Mouse (Mus musculus) heart, embryonic 11.5 days (tissue): ENCODE measurements around the gene Ube2d2b. TPM values are rescaled to one million over a fixed set of nuclear protein-coding genes. Genes with fewer than 3 reads are reported as not detected.

ENCODE experiments used
- ATAC-seq: fragments of 200-750 bp; cut with Nextera tagmentation; replicated peaks from 2 replicates; pipeline ENCODE4 v1.8.0; 2017; ENCODE audit warnings: moderate library complexity; ENCODE audit not compliant: insufficient number of reproducible peaks, low FRiP score, low TSS enrichment
- H3K27ac ChIP-seq: fragments of 300-500 bp; sonication (generic); 2 replicates; pipeline ENCODE4 v1.5.1; 2014; ENCODE audit warnings: mild to moderate bottlenecking, low read depth, low read length
- H3K27me3 ChIP-seq: fragments of 300-500 bp; sonication (generic); 2 replicates; pipeline ENCODE4 v1.6.1; 2014; ENCODE audit warnings: mild to moderate bottlenecking, low read length, mixed read lengths; ENCODE audit not compliant: control insufficient read depth, insufficient read depth
- H3K36me3 ChIP-seq: fragments of 300-500 bp; sonication (generic); 2 replicates; pipeline ENCODE4 v1.6.1; 2014; ENCODE audit warnings: mild to moderate bottlenecking, low read length, moderate library complexity, mixed read lengths; ENCODE audit not compliant: control insufficient read depth, insufficient read depth
- H3K4me1 ChIP-seq: fragments of 300-500 bp; sonication (generic); 2 replicates; pipeline ENCODE4 v1.6.1; 2014; ENCODE audit warnings: low read length; ENCODE audit not compliant: control insufficient read depth, insufficient read depth
- H3K4me2 ChIP-seq: fragments of 300-500 bp; sonication (generic); 2 replicates; pipeline ENCODE4 v1.6.1; 2014; ENCODE audit warnings: mild to moderate bottlenecking, moderate library complexity
- H3K4me3 ChIP-seq: fragments of 300-500 bp; sonication (generic); 2 replicates; pipeline ENCODE4 v1.5.1; 2014; ENCODE audit warnings: low read depth, low read length
- H3K9ac ChIP-seq: fragments of 300-500 bp; sonication (generic); 2 replicates; pipeline ENCODE4 v1.6.1; 2014; ENCODE audit warnings: mild to moderate bottlenecking, low read depth, low read length, moderate library complexity
- H3K9me3 ChIP-seq: fragments of 300-500 bp; sonication (generic); replicated peaks from 2 replicates; pipeline ENCODE4 v1.6.1; 2016; ENCODE audit warnings: low read length; ENCODE audit not compliant: control insufficient read depth
- WGBS: fragments of 180-500 bp; shearing (Covaris S2); extraction: QIAGEN DNeasy Blood & Tissue Kit; methylation state at CpG from one replicate; pipeline ENCODE4 v1.1.7; 2014; ENCODE audit not compliant: insufficient replicate concordance; 5-methylcytosine and 5-hydroxymethylcytosine counted together
- polyA plus RNA-seq: library from polyadenylated mRNA; unstranded; fragments of >200 nt; fragmentation: Nextera tagmentation; extraction: Ambion mirVana; gene quantifications from 2 replicates; pipeline ENCODE4 v1.2.1, GENCODE M21; 2014

Gene Ube2d2b
- polyA plus RNA-seq, 1 experiment from 2014 or later = 0.57 TPM

- no peak for ATAC-seq
- 88% methylated on average over 5 of the region's 5 CpGs for WGBS
Measured at GRCm38 (mm10) chr5:107840549-107841238, 10.8 kb downstream of the Ube2d2b start.

GRCm38 (mm10) chr5:107847349-107847748 is 17.4 kb downstream of the Ube2d2b start:
- 80% methylated on average over 5 of the region's 5 CpGs for WGBS
- no peak overlapping the region for H3K27ac ChIP-seq
- H3K4me1 ChIP-seq = 0 out of 2 replicates have a peak, but pooled peaks cover 8% of the 10 kb centered on the region
- H3K4me2 ChIP-seq = no peak overlapping the region
- H3K9ac ChIP-seq = no peak overlapping the region
- H3K36me3 ChIP-seq = peaks cover 2% of the 10 kb centered on the region; the same call in 1 of the 2 replicates
- H3K27me3 ChIP-seq = no peaks in the 10 kb centered on the region
- no peak overlapping the region for H3K4me3 ChIP-seq
- H3K9me3 ChIP-seq = no peaks in the 10 kb centered on the region
- ATAC-seq = no peak

More at GRCm38 (mm10) chr5:107840549-107841238, 10.8 kb downstream of the Ube2d2b start:
- H3K27me3 ChIP-seq = no peaks in the 10 kb centered on the region
- H3K4me3 ChIP-seq = no peak overlapping the region
- H3K9ac ChIP-seq = no peak overlapping the region
- no peak overlapping the region for H3K4me2 ChIP-seq
- peaks cover 9% of the 10 kb centered on the region; the same call in 1 of the 2 replicates for H3K4me1 ChIP-seq
- no peak overlapping the region for H3K27ac ChIP-seq
- no peaks in the 10 kb centered on the region for H3K36me3 ChIP-seq
- no peaks in the 10 kb centered on the region for H3K9me3 ChIP-seq

- H3K4me3 ChIP-seq = no peak overlapping the region
- 0 out of 2 replicates have a peak, but pooled peaks cover 5% of the 10 kb centered on the region for H3K4me1 ChIP-seq
- no peak overlapping the region for H3K4me2 ChIP-seq
- H3K27me3 ChIP-seq = no peaks in the 10 kb centered on the region
- peaks cover 2% of the 10 kb centered on the region; the same call in 1 of the 2 replicates for H3K36me3 ChIP-seq
- no peak for ATAC-seq
- 76% methylated on average over 2 of the region's 2 CpGs for WGBS
- H3K9me3 ChIP-seq = no peaks in the 10 kb centered on the region
- no peak overlapping the region for H3K9ac ChIP-seq
- H3K27ac ChIP-seq = no peak overlapping the region
Measured at GRCm38 (mm10) chr5:107847817-107848216, 17.9 kb downstream of the Ube2d2b start.

GRCm38 (mm10) chr5:107848964-107849363 is 19.1 kb downstream of the Ube2d2b start:
- Histone ChIP-seq H3K27me3 (no peaks in the 10 kb centered on the region), H3K4me3 (no peak overlapping the region), H3K9ac (no peak overlapping the region), H3K4me1 (peaks cover 10% of the 10 kb centered on the region), H3K4me2 (no peak overlapping the region), H3K9me3 (no peaks in the 10 kb centered on the region), H3K27ac (no peak overlapping the region), H3K36me3 (peaks cover 2% of the 10 kb centered on the region; the same call in 1 of the 2 replicates)
- no peak for ATAC-seq
- WGBS = 76% methylated on average over 4 of the region's 4 CpGs

- Histone ChIP-seq H3K9me3 (no peaks in the 10 kb centered on the region), H3K4me2 (peak overlapping the region; percentile 9; the same call in 1 of the 2 replicates), H3K9ac (no peak overlapping the region), H3K4me1 (peaks cover 19% of the 10 kb centered on the region), H3K27ac (peak overlapping the region; percentile 60), H3K27me3 (no peaks in the 10 kb centered on the region), H3K36me3 (peaks cover 2% of the 10 kb centered on the region; the same call in 1 of the 2 replicates), H3K4me3 (no peak overlapping the region)
- ATAC-seq = peak; percentile 74
- 19% methylated on average over 6 of the region's 6 CpGs for WGBS
Measured at GRCm38 (mm10) chr5:107853807-107854206, 23.9 kb downstream of the Ube2d2b start.

GRCm38 (mm10) chr5:107854556-107854955 is 24.7 kb downstream of the Ube2d2b start:
- H3K27me3 ChIP-seq = no peaks in the 10 kb centered on the region
- H3K9ac ChIP-seq = no peak overlapping the region
- H3K27ac ChIP-seq = no peak overlapping the region
- WGBS = 57% methylated on average over 3 of the region's 3 CpGs
- no peaks in the 10 kb centered on the region for H3K9me3 ChIP-seq
- H3K4me3 ChIP-seq = no peak overlapping the region
- peaks cover 19% of the 10 kb centered on the region for H3K4me1 ChIP-seq
- no peak for ATAC-seq
- H3K36me3 ChIP-seq = peaks cover 2% of the 10 kb centered on the region; the same call in 1 of the 2 replicates
- H3K4me2 ChIP-seq = no peak overlapping the region

- ATAC-seq = no peak
- H3K27me3 ChIP-seq = no peaks in the 10 kb centered on the region
- no peaks in the 10 kb centered on the region for H3K36me3 ChIP-seq
- H3K4me2 ChIP-seq = no peak overlapping the region
- H3K9ac ChIP-seq = no peak overlapping the region
- H3K27ac ChIP-seq = no peak overlapping the region
- H3K4me1 ChIP-seq = peaks cover 19% of the 10 kb centered on the region
- H3K4me3 ChIP-seq = no peak overlapping the region
- WGBS = 70% methylated on average over 2 of the region's 2 CpGs
- no peaks in the 10 kb centered on the region for H3K9me3 ChIP-seq
Measured at GRCm38 (mm10) chr5:107855546-107855945, 25.6 kb downstream of the Ube2d2b start.

- no peaks in the 10 kb centered on the region for H3K36me3 ChIP-seq
- H3K4me1 ChIP-seq = peaks cover 11% of the 10 kb centered on the region
- H3K27me3 ChIP-seq = no peaks in the 10 kb centered on the region
- no peak overlapping the region for H3K4me2 ChIP-seq
- H3K27ac ChIP-seq = no peak overlapping the region
- H3K9me3 ChIP-seq = no peaks in the 10 kb centered on the region
- no peak overlapping the region for H3K9ac ChIP-seq
- no peak for ATAC-seq
- WGBS = 43% methylated on average over 2 of the region's 2 CpGs
- H3K4me3 ChIP-seq = no peak overlapping the region
Measured at GRCm38 (mm10) chr5:107858963-107859362, 29.1 kb downstream of the Ube2d2b start.

GRCm38 (mm10) chr5:107863971-107864370 is 34.1 kb downstream of the Ube2d2b start:
- H3K4me2 ChIP-seq = no peak overlapping the region
- no peak overlapping the region for H3K27ac ChIP-seq
- H3K36me3 ChIP-seq = no peaks in the 10 kb centered on the region
- no peak overlapping the region for H3K4me3 ChIP-seq
- ATAC-seq = no peak
- 87% methylated on average over 3 of the region's 3 CpGs for WGBS
- H3K4me1 ChIP-seq = peaks cover 19% of the 10 kb centered on the region
- no peaks in the 10 kb centered on the region for H3K9me3 ChIP-seq
- H3K9ac ChIP-seq = no peak overlapping the region
- no peaks in the 10 kb centered on the region for H3K27me3 ChIP-seq
